Mouse (Mus musculus): ENCODE measurements around the gene F2r. TPM values are rescaled to one million over a fixed set of nuclear protein-coding genes. Genes with fewer than 3 reads are reported as not detected.

F2r gene
- polyA plus RNA-seq, 1 experiment from 2014 or later = 63.4 TPM

- Histone ChIP-seq H3K27me3 (replicated peaks; ENCODE audit: control insufficient read depth, insufficient read depth, low read length) (no peaks in the 10 kb centered on the region), H3K36me3 (ENCODE audit: control insufficient read depth, insufficient read depth, low read length) (no peaks in the 10 kb centered on the region), H3K4me2 (ENCODE audit: low read depth, low read length) (no peak overlapping the region), H3K27ac (replicated peaks; ENCODE audit: low read depth, low read length) (no peak overlapping the region), H3K9ac (ENCODE audit: low read depth, low read length) (no peak overlapping the region), H3K4me1 (ENCODE audit: control insufficient read depth, insufficient read depth, low read length) (no peaks in the 10 kb centered on the region; the same call in 1 of the 2 replicates), H3K4me3 (ENCODE audit: low read depth, low read length) (no peak overlapping the region), H3K9me3 (ENCODE audit: control insufficient read depth, low read length) (no peaks in the 10 kb centered on the region)
- ATAC-seq (ENCODE audit: low read depth) (0 out of 2 replicates have a peak, but pooled peaks have one; percentile 33), DNase-seq (ENCODE audit: low spot score) (no peak)
- 63% methylated on average over 19 of the region's 19 CpGs for WGBS
Measured at GRCm38 (mm10) chr13:95583237-95584189, 34.8 kb downstream of the F2r start.

GRCm38 (mm10) chr13:95581850-95582249 is 36.4 kb downstream of the F2r start:
- WGBS = 30% methylated on average over 1 of the region's 1 CpGs

DNA sequence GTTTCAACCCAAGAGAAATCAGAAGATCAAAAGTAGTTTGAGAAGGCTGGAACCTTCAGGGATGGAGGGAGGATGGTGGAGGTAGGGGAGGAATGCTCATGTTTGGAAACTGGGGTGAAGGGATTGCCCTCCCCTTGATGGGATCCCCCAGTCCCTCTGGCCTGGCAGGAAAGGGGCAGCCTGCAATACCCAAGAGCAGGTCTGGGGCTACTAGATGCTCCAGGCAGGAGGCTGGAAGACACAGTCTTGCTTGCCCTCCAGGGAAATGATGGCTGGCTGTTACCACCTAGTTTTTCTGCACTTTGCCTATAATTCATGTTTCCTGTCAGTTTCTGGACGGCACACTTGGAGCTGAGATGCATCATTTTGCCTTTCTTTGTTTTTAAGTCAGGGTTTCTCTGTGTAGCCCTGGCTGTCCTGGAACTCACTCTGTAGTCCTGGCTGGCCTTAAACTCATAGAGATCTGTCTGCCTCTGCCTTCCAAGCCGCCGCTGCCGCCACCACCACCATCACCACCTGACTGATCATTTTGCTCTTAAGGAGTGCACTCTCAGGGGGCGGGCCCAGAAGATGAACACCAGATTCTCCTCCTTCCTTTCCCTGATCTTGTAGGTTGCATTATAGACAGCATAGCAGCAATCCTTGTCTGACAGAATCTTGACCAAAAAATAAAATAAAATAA is 40.1 kb downstream of the F2r start:
- Histone ChIP-seq H3K4me2 (ENCODE audit: low read depth, low read length) (no peak overlapping the region), H3K9me3 (ENCODE audit: control insufficient read depth, low read length) (no peaks in the 10 kb centered on the region), H3K27ac (replicated peaks; ENCODE audit: low read depth, low read length) (no peak overlapping the region), H3K4me1 (ENCODE audit: control insufficient read depth, insufficient read depth, low read length) (no peaks in the 10 kb centered on the region), H3K9ac (ENCODE audit: low read depth, low read length) (no peak overlapping the region), H3K27me3 (replicated peaks; ENCODE audit: control insufficient read depth, insufficient read depth, low read length) (no peaks in the 10 kb centered on the region), H3K36me3 (ENCODE audit: control insufficient read depth, insufficient read depth, low read length) (no peaks in the 10 kb centered on the region), H3K4me3 (ENCODE audit: low read depth, low read length) (no peak overlapping the region)
- WGBS = 92% methylated on average over 5 of the region's 5 CpGs
- ATAC-seq (ENCODE audit: low read depth) = no peak
- DNase-seq (ENCODE audit: low spot score) = no peak

More at GRCm38 (mm10) chr13:95581850-95582249, 36.4 kb downstream of the F2r start:
- ATAC-seq (ENCODE audit: low read depth) = no peak
- Histone ChIP-seq H3K27me3 (replicated peaks; ENCODE audit: control insufficient read depth, insufficient read depth, low read length) (no peaks in the 10 kb centered on the region), H3K4me3 (ENCODE audit: low read depth, low read length) (no peak overlapping the region), H3K4me1 (ENCODE audit: control insufficient read depth, insufficient read depth, low read length) (no peaks in the 10 kb centered on the region; the same call in 1 of the 2 replicates), H3K4me2 (ENCODE audit: low read depth, low read length) (no peak overlapping the region), H3K27ac (replicated peaks; ENCODE audit: low read depth, low read length) (no peak overlapping the region), H3K9me3 (ENCODE audit: control insufficient read depth, low read length) (no peaks in the 10 kb centered on the region), H3K9ac (ENCODE audit: low read depth, low read length) (no peak overlapping the region), H3K36me3 (ENCODE audit: control insufficient read depth, insufficient read depth, low read length) (no peaks in the 10 kb centered on the region)
- no peak for DNase-seq (ENCODE audit: low spot score)

DNA sequence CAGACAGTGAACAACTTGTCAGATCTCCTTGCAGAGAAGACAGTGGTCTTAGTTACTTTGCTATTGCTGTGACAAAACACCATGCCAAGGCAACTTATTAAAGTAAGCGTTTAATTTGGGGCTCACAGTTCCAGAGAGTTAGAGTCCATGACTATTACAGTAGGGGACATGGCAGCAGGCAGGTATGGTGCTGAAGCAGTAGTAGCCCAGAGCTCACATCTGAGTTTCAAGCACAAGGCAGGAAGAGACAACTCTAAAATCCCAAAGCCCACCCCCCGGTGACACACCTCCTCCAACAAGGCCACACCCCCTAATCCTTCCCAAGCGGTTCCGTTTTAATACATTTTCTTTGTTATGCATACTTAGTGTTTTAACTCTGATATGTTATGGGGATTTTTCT is 47.4 kb downstream of the F2r start:
- 97% methylated on average over 4 of the region's 4 CpGs for WGBS
- Histone ChIP-seq H3K9ac (ENCODE audit: low read depth, low read length) (no peak overlapping the region), H3K36me3 (ENCODE audit: control insufficient read depth, insufficient read depth, low read length) (no peaks in the 10 kb centered on the region), H3K27me3 (replicated peaks; ENCODE audit: control insufficient read depth, insufficient read depth, low read length) (no peaks in the 10 kb centered on the region), H3K9me3 (ENCODE audit: control insufficient read depth, low read length) (peaks cover 5% of the 10 kb centered on the region; the same call in 1 of the 2 replicates), H3K4me1 (ENCODE audit: control insufficient read depth, insufficient read depth, low read length) (no peaks in the 10 kb centered on the region), H3K4me3 (ENCODE audit: low read depth, low read length) (no peak overlapping the region), H3K27ac (replicated peaks; ENCODE audit: low read depth, low read length) (no peak overlapping the region), H3K4me2 (ENCODE audit: low read depth, low read length) (no peak overlapping the region)
- no peak for ATAC-seq (ENCODE audit: low read depth)
- no peak for DNase-seq (ENCODE audit: low spot score)

DNA sequence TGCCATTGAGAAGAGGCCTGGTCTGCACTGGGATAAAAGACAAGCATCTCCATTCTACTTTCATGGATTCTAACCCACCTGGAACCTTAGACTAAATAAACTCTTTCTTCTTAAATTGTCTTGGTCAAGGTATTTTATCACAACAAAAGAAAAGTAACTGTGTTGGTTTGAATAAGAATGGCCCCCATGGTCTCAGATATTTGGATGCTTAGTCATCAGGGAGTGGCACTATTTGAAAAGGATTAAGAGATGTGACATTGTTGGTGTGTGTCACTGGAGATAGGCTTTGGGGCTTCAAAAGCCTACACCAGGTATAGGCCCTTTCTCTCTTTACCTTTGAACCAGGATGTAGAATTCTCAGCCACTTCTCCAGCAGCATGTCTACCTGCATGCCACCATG is 49.0 kb downstream of the F2r start:
- no peak overlapping the region for H3K4me2 ChIP-seq (ENCODE audit: low read depth, low read length)
- no peaks in the 10 kb centered on the region for H3K36me3 ChIP-seq (ENCODE audit: control insufficient read depth, insufficient read depth, low read length)
- no peak for ATAC-seq (ENCODE audit: low read depth)
- no peak overlapping the region for H3K27ac ChIP-seq (replicated peaks; ENCODE audit: low read depth, low read length)
- H3K9me3 ChIP-seq (ENCODE audit: control insufficient read depth, low read length) = peaks cover 5% of the 10 kb centered on the region; the same call in 1 of the 2 replicates
- no peak overlapping the region for H3K9ac ChIP-seq (ENCODE audit: low read depth, low read length)
- H3K4me1 ChIP-seq (ENCODE audit: control insufficient read depth, insufficient read depth, low read length) = no peaks in the 10 kb centered on the region
- no peak for DNase-seq (ENCODE audit: low spot score)
- H3K27me3 ChIP-seq (replicated peaks; ENCODE audit: control insufficient read depth, insufficient read depth, low read length) = no peaks in the 10 kb centered on the region
- H3K4me3 ChIP-seq (ENCODE audit: low read depth, low read length) = no peak overlapping the region

- Histone ChIP-seq H3K36me3 (ENCODE audit: control insufficient read depth, insufficient read depth, low read length) (no peaks in the 10 kb centered on the region), H3K27me3 (replicated peaks; ENCODE audit: control insufficient read depth, insufficient read depth, low read length) (no peaks in the 10 kb centered on the region), H3K4me3 (ENCODE audit: low read depth, low read length) (no peak overlapping the region), H3K4me2 (ENCODE audit: low read depth, low read length) (no peak overlapping the region), H3K9ac (ENCODE audit: low read depth, low read length) (no peak overlapping the region), H3K9me3 (ENCODE audit: control insufficient read depth, low read length) (peaks cover 5% of the 10 kb centered on the region; the same call in 1 of the 2 replicates), H3K27ac (replicated peaks; ENCODE audit: low read depth, low read length) (no peak overlapping the region), H3K4me1 (ENCODE audit: control insufficient read depth, insufficient read depth, low read length) (no peaks in the 10 kb centered on the region)
- DNase-seq (ENCODE audit: low spot score) = no peak
- no peak for ATAC-seq (ENCODE audit: low read depth)
- WGBS = 98% methylated on average over 3 of the region's 3 CpGs
Measured at GRCm38 (mm10) chr13:95568336-95568735, 50.0 kb downstream of the F2r start.

DNA sequence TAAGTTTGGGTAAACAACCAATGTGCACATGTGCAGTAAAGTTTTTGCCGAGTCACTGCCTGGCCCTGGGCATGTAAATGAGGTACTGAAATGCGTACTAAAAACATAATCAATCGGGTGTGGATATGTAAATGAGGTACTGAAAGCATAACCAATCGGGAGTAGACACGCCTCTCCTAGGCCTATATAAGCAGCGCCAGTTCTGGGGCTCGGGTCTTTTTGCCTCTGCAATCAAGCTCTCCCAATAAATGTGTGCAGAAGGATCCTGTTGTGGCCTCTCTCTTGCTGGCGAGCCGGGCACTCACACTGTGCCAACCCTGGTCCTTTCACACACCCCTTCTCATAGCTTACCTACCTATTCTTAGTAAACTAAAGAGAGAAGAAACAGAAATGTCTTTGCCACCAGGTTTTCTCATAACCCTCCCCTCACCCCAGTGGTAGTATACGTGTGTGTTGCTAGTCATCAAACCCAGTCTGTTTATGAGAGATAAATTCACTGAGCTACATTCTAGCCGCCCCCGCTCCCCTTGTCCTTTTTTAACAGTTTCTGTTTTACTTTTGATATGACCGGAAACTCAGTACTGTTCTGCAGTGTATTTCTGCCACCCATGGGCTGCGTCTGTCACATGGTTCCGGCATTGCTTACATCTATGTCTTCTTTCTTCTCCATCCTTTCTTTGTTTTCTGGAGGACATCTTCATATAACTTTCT is 51.3 kb downstream of the F2r start:
- no peaks in the 10 kb centered on the region for H3K4me1 ChIP-seq (ENCODE audit: control insufficient read depth, insufficient read depth, low read length)
- no peak overlapping the region for H3K4me2 ChIP-seq (ENCODE audit: low read depth, low read length)
- no peak overlapping the region for H3K4me3 ChIP-seq (ENCODE audit: low read depth, low read length)
- 92% methylated on average over 15 of the region's 15 CpGs for WGBS
- DNase-seq (ENCODE audit: low spot score) (no peak), ATAC-seq (ENCODE audit: low read depth) (no peak)
- no peak overlapping the region for H3K27ac ChIP-seq (replicated peaks; ENCODE audit: low read depth, low read length)
- H3K36me3 ChIP-seq (ENCODE audit: control insufficient read depth, insufficient read depth, low read length) = no peaks in the 10 kb centered on the region
- H3K9ac ChIP-seq (ENCODE audit: low read depth, low read length) = no peak overlapping the region
- no peaks in the 10 kb centered on the region for H3K27me3 ChIP-seq (replicated peaks; ENCODE audit: control insufficient read depth, insufficient read depth, low read length)
- H3K9me3 ChIP-seq (ENCODE audit: control insufficient read depth, low read length) = peaks cover 5% of the 10 kb centered on the region; the same call in 1 of the 2 replicates

DNA sequence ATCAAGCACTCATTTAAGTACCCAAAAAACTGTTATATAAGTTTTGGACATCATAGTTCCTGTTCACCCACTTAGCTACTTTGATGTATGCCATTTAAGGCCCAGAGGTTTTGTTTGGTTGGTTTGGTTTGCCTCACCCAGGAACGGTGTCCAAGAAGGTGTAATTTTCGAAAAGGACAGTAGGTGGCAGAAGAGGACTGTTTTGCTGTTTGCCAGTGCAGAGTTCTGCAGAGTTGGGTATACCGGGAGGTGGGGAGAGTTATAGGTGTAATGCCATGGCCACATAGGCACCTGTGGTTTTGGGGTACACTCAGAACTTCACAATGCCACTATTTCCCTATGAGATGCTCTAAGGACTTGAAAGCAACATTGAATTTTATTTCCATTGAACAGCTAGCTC is 54.6 kb downstream of the F2r start:
- Histone ChIP-seq H3K4me2 (ENCODE audit: low read depth, low read length) (no peak overlapping the region), H3K4me3 (ENCODE audit: low read depth, low read length) (no peak overlapping the region), H3K27me3 (replicated peaks; ENCODE audit: control insufficient read depth, insufficient read depth, low read length) (no peaks in the 10 kb centered on the region), H3K9ac (ENCODE audit: low read depth, low read length) (no peak overlapping the region), H3K27ac (replicated peaks; ENCODE audit: low read depth, low read length) (no peak overlapping the region), H3K36me3 (ENCODE audit: control insufficient read depth, insufficient read depth, low read length) (no peaks in the 10 kb centered on the region), H3K4me1 (ENCODE audit: control insufficient read depth, insufficient read depth, low read length) (no peaks in the 10 kb centered on the region), H3K9me3 (ENCODE audit: control insufficient read depth, low read length) (no peaks in the 10 kb centered on the region)
- no peak; the same call in 1 of the 2 replicates for ATAC-seq (ENCODE audit: low read depth)
- WGBS = 3% methylated on average over 3 of the region's 3 CpGs
- peak; percentile 67 for DNase-seq (ENCODE audit: low spot score)
